Mouse (Mus musculus): ENCODE data around the gene Bpgm. TPM values are rescaled to one million over a fixed set of nuclear protein-coding genes. Genes with fewer than 3 reads are reported as not detected.

The Bpgm gene
- total RNA-seq (2022), result 10 to 100 TPM; 28.9 to 47.3 (median 35.4) TPM

DNA sequence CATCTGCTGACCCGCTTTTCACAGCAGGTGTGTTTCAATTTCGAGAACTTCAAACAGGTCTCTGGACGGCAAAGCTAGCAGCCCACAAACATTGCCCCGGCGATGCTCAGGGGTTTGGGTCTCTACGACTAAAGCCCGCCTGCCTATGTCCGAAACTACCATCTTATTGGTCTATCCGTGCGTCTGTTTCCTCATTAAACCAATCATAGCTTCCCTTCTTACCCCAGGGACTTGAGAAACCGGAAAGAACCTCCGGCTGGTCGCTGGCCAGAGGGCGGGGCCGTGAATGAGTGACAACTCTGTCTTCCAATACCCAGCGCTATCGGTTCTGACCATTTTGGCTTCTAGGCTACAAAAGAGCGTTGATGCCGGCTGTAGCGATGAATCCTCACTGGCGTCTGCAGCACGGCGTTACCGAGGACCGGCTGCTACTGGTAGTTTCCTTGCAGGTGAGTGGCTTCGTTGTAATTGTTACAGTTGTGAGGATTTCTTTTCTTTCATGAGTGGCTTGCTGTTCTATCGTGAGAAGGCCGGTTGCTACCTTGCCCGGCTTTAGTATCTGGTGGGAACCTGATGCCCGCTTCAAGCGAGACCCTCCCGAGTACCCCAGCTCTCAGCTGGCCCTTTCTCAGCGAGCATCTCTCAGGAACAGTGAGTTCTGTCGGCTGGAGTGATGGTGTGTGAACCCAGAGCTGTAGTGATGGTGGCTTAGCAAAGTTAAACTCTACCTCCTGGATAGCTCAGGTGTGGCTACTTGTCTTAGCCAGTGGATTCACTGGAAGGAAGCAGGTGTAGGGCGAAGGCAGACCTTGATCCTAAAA, at the start of gene Bpgm:
Bpgm (plus strand) TSS at position 234 of the 821 bp plus-strand sequence.
- peak; percentile 98 for DNase-seq

GRCm38 (mm10) chr6:34439006-34439405, 37.0 kb upstream of the Bpgm start:
- DNase-seq, result no peak

- DNase-seq, result no peak
Measured at GRCm38 (mm10) chr6:34441556-34442257, 34.3 kb upstream of the Bpgm start.

GRCm38 (mm10) chr6:34443791-34444190, 32.2 kb upstream of the Bpgm start:
- DNase-seq, result no peak

DNA sequence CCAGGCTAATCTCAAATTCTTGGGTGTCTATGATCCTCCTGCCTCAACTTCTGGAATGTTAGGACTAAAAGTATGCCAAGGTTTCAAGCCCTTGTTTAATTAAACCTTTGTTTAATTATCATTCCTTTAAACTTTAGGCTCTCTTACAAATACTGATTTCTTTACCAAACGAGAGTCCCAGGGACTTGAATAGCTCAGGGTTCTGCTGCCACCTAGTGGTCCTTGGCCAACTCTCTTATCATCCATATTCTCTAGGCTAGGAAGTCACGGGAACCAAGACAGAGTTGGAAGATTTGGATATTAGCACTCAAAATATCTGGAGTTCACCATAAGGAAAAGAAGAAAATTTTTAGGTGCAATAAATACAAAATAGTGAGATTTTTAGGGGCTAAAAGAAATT, 28.0 kb upstream of the Bpgm start:
- peak; percentile 54 for DNase-seq

DNA sequence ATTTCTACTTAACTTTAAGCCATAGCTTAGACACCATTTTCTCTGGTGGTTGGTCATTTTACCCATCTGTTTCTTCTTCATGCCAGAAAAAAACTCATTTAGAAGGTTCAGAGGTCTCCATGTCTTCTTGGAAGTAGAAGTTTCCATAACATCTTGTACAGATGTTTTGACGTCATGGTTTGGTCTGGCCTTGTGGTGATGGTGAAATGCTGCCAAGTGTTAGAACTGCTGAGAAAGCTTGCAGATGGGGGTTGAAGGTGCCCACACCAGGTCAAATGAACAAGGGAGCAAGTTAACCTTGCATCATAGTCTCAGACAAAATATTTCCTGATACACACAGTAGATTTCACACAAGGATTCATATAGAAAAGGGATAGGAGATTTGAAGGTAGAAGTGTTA, 27.3 kb upstream of the Bpgm start:
- DNase-seq, result no peak

DNA sequence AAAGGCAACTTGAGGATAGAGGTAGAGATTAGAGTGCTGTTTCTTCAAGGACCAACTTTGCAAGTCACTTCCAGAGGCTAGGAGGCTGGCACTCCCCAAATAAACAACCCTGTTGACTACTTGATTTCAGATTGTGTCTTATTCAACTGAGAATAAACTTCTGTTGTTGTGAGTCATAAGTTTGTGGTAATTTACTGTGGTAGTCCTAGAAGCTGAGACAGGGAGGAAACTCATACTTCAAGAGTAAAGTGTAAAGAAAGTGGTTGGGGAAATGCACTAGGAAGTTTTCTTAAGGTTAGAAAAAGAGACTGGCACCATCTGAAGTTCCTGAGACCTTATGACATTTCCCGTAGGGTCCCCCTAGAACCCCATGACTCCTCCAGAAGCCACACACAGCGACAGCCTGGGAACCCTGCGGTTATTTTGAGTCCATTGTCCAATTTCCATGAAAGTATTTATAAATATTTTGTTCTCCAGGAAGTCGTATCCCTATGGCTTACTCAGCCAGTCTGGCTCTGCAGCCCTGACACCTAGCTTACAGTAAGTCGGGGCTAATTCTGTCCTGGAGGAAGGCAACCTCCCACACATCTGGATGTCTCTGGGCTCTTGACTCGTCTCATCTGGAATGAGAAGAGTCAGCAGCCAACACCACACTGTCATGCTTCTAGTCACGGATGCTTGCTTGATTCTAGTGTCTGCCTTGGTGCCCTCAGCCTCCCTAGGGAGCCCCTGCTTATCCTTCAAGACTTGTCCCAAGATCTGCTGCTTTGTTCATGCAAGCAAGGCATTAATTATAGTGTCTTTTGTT, 22.8 kb upstream of the Bpgm start:
- DNase-seq, result no peak

- no peak for DNase-seq
Measured at GRCm38 (mm10) chr6:34459456-34459855, 16.6 kb upstream of the Bpgm start.

- no peak for DNase-seq
Measured at GRCm38 (mm10) chr6:34460651-34461050, 15.4 kb upstream of the Bpgm start.

DNA sequence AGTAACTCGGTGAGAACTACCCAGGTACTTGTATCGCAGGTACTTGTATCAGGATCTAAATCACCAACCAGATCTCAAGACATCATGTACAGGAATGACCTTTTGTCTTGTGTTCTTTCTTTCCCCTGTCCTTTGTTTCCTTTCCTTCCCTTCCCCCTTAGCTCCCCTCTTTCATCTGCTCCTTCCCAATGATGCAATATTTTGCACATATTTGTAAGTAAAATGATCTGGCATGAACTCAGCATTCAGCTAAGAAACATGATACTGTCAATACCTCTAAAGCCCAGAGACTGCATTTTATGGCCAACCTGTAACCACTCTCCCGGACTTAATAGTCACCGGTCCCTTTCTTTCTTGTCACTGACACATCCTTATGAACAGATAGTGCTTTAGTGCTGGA, 12.4 kb upstream of the Bpgm start:
- no peak for DNase-seq

DNA sequence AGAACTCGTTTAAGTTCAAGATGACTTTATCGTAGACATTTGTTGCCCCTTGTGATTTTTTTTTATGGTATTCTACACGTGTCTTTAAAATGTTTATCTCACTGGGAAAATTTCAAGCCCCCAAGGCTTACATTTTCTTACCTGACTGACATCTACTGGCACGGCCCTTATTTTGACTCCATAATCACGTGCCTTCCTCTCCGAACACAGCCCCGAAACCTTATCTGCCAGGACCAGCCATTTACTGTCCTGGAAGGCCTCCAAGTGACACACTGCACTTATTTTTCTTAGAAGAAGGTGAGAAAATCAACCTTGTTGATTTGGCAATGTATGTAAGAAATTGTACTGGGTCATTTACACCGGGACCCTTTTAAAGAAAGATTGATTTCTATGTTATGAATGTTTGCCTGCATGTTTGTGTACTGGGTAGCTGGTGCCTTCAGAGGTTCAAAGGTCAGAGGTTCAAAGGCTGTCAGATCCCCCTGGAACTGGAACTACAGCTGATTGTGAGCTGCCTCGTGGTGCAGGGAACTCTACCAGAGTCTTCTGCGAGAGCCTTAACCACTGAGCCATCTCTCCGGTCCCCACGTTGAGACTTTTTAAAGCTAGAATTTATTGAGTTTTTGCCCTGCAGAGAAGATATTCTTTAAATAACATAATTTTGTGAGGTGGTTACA, 4.4 kb upstream of the Bpgm start:
- DNase-seq, result no peak

- no peak for DNase-seq
Measured at GRCm38 (mm10) chr6:34473346-34473745, 2.7 kb upstream of the Bpgm start.

- DNase-seq, result no peak
Measured at GRCm38 (mm10) chr6:34474031-34474430, 2.0 kb upstream of the Bpgm start.

- DNase-seq, result no peak
Measured at GRCm38 (mm10) chr6:34475391-34475790, 616 bp upstream of the Bpgm start.

DNA sequence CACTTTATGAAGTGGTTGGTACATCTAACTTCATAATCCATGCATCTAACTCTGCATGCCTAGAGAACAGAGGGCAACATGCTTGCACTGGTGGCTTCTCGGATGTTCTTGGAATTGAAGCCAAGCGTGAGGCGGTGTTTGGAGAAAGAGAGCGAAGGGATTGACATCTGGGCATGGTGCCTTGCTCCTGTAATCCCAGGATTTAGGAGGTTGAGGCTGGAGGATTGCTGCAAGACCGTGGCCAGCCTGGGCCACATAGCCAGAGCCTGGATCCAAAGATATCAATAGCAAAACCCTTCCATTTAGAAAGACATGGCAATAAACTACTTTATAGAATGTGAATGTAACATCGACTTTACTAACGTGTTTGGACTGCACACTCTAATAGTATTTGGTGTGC, 2.0 kb downstream of the Bpgm start:
- no peak for DNase-seq

DNA sequence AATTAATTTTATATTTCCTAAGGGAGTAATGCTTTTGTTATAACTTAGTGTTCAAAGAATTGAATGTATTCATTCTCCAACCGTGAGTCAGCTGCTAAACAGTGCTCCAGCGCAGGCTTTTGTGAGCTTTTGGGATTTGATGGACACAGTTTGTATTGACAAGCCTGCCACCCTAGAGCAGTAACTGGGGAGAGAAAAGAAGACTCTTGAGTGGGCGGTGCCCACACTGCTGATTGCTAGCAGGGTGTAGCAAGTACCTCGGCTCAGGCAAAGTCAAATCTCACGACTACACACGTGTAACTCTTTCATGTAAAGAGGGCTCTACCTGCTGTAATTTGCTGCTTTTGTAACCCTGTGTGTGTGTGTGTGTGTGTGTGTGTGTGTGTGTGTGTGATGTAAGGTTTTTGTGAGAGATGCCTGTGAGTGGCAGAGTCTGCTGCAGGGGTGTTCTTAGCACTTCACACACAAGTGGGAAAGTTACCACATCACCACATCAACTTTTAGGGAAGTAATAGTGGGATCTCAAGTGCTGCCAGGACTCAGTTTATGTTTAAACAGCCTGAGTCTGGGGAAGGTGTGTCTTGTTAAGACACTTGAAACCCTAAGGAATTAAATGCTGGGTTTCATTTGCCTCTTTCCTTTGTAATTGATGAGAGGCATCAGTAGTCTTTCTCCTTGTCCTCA, 2.8 kb downstream of the Bpgm start:
- DNase-seq, result no peak

DNA sequence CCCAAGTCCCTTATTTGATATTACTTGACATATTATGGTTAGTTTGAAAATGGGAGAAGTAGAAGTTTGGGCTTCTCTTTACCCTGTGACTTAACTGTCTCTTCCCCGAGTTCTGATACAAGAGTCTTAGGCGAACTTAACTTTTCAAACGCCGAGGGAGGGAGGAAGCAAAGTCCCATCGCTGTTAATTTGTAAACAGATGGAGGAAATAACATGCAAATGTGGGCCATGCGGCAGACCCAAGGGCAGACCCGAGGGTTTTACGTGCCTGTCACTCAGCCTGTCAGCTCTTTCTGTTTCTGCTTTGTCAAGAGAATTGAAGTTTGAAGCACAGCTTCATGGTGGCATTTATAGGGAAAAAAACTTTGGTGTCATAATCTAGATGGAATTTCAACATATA, 3.5 kb downstream of the Bpgm start:
- no peak for DNase-seq

DNA sequence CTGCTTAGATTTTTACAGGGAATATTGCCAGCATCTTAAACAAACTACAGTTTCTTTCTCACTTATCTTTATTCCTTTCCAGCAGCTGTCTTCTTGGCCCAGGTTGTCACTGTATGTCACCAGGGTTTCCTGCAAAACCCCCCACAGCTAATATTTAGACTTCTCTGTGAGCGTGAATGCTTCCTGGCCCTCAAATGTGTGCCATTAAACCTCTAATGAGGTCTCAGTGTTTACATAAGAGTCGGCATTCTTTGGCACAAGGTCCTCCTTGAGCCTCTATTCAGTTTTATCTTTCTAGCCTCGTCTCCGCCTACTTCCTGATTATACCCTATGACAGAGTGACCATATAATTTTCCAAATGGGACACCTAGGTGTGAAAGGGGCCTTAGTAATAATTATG, 4.7 kb downstream of the Bpgm start:
- DNase-seq, result no peak

DNA sequence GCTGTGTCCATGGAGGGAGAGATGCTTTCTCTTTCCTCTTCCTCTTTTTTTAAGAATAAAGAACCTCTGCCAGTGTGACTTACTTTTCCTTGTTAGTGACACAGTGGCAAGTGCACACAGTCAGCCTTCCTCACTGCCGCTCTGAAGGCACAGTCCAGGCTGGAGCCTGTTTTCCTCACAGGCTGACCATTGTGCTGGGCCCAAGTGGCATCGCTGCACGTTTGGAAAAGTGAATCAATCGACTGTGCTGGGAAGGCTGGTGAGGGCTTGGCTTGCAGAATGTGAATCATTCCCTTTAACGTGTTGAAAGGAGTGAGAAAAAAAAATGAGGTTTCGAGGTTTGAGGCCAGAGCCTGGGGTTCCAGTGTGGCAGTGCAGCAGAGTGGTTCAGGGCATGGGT, 5.3 kb downstream of the Bpgm start:
- no peak for DNase-seq

GRCm38 (mm10) chr6:34482842-34483241, 6.8 kb downstream of the Bpgm start:
- DNase-seq, result no peak

DNA sequence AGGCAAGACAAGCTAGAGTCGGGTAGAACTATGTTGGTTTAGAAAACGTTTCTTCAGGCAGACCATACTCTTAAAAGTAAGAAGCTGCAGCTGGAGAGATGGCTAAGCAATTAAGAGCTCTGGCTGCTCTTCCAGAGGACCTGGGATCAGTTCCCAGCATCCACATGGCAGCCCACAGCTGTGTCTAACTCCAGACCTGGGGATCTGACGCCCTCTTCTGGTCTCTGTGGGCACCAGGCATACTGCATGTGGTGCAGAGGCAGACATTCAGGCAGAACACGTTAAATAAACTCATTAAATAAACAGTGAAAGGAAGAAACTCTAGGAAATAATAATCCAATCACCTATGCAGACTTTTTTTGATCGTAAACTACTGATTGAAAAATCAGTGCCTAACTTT, 7.4 kb downstream of the Bpgm start:
- DNase-seq, result no peak

DNA sequence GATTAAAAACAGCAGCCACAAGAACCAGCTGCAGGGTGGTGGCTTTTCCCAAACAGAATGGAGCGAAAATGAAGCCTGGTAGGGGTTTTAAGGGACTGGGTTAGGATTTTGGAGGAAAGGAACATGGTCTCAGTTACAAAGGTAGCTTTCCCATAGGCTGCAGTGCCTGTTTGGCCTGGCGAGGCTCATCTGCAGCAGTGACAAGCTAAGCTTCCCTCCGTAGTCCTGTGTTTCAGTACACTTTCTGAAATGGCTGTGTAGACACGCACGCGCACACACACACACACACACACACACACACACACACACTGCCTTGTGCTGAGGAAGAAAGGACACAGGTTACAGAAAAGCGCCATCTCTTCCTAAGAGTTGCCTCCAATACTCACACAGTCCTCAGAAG, 7.8 kb downstream of the Bpgm start:
- no peak for DNase-seq
